Mouse (Mus musculus): Measurements from ENCODE around the gene Ets1.

The Ets1 gene

DNA sequence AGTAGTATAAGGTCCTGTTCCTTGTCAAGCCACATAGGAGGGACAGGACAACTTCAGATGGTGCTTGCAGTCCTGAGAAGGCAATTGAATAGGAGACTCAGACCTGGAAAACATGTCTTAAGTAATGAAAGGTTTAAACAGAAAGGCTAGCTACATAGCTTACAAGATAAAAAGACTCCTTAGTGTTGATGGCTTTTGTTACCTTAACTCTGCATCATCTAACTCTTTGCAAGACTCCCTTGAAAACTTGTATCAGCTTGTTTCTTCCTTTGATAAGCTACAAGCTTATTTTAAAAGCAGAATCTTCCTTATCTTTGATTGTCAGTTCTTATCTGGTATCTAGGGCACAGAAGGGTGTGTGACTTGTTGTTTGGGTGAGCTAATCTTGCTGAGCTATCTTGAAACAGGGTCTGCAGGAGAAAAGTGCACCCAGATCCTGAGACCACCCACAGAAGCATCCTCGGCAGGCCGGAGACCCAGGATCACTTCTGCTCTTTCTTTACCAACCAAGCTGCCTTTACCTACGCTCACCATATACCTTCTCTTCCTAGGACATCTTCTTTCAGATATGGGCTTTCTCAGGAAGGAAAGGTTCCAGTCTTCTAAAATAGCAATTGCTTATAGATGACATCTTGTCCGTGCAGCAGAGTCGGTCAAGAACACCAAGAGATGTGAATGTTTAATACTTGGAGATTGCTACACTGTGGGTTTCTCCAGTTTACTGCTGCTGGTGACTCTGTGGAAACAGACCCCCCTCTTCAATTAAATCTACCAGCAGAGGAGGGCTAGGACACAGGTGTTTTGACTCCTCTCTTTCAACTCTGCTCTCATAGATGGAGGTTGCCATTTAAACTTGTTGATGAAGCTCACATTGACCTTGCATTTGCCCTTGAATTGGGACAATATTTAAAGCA is 19.2 kb upstream of the Ets1 start:
- DNase-seq (ENCODE audit: low read depth, low spot score): peak; percentile 49

DNA sequence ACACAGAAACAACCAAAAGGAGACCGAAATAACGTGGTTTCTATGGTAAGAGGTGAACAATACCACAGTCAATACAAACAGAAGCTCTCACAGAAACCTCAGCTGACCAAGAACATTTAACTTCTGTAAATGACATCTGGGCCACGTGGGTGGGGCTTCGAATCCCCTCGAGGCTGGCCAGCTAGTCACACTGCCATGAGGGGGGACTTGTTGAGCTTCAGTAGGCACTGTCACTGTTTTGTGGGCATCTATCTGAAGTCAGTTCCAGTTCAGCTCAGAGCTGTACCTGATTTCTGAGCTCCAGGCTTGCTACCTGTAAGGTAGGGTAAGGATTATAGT is 18.6 kb upstream of the Ets1 start:
- DNase-seq (ENCODE audit: low read depth, low spot score): no peak

DNA sequence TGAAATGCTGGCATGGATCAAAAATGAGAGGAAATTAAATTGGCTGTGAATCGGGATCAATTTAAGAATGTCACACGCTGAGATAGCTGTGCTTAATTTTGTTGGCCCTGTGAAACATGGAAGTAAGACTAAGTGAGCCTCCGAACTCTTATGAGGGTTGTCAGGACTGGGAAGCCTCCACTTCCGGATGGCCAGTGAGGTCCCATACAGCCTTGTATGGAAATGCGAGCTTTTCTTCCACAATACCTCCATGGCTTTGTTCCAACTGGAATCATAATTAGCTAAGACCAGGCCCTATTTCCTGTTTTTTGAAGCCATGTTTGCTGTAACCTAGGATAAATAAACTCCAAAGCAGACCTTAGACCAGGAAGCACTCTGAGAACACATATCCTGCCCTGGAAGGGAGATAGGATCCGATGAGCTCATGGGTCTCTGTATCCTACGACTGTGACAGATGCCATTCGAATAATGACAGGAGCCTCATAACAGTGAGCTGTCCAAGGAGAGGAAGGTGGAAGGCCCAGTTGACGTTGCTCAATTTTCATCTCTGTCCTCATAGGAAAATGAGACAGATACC is 17.4 kb upstream of the Ets1 start:
- DNase-seq (ENCODE audit: low read depth, low spot score): no peak

DNA sequence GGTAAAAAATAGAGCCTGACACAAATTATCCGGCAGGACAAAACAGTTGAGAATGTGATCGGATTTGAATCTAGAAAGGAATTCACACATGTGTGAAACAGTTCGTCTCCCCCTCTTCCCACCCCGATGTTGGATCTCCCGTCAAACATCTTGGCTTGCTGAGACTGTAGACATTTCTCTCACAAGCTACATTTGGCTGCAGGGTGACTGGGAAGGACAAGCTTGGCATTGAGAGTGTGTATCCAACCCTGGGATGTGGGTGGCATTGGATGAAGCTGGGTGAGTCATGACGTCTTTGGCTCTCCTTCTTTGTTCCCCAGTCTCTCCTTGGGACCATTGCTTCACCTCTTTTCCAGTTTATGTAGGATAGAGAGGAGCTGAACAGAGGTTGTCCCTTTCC is 16.4 kb upstream of the Ets1 start:
- no peak for DNase-seq (ENCODE audit: low read depth, low spot score)

DNA sequence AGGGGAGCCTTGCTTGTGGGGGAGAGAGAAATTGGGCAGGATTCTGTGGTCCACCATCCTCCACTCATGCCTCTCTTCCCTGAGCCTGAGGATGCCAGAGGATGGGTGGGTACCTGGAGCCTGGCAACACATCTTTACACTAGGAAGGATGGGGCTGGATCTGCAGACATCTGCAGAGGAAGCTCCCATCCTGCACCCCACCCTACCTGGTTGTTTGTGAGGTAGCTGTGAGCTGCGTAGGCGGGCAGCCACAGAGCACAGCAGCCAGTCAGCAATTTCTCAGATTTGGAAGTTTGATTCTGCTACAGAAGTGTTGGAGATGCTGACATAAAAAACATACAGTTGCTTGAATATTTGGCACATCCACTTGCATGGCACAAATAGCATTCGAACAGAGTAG is 15.6 kb upstream of the Ets1 start:
- DNase-seq (ENCODE audit: low read depth, low spot score): peak; percentile 84

DNA sequence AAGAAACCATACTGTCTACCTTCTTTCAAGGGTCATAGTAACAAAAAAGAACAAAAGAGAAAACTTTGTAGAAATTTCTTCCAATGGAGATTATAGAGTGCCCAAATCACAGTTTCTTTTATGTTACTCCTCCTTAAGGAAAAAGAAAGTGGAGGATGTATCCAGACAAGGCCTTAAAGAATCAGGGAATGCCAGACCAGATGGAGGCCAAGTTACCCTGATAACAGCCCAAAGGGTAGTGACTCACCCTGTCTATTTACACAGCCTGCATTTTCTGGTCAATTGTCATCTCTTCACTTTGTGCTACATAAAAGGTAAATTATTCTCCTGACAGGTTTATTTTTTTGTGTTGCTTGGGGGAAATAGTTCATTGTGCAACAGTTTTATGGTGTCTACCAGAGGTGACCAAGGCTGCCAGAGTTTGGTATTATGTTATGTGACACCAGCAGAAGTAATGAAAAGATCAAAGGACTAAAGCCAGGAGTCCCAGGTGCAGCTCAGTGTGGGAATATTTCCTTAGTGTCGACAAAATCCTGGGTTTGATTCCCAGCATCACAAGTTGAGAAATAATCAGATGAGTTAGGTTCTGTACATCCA is 6.5 kb upstream of the Ets1 start:
- DNase-seq (ENCODE audit: low read depth, low spot score): no peak

DNA sequence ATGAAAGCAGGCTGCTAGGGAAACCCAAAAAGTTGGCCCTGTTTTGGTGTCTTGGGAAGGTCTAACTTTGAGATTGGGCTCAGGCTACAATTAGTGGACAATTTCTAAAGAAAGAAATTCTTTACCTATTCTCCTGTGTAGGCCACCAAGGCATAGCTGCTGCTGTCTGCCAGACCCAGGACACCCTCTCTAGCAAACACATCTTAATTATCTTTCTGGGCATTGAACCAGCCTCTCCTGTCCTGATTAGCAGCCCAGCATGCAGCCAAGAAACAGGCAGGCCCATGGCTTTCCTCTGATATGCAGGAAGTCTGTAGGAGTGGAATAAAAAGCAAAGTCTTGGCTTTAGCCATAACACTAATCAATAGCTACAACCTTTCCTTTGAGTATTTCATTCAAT is 4.7 kb upstream of the Ets1 start:
- no peak for DNase-seq (ENCODE audit: low read depth, low spot score)

DNA sequence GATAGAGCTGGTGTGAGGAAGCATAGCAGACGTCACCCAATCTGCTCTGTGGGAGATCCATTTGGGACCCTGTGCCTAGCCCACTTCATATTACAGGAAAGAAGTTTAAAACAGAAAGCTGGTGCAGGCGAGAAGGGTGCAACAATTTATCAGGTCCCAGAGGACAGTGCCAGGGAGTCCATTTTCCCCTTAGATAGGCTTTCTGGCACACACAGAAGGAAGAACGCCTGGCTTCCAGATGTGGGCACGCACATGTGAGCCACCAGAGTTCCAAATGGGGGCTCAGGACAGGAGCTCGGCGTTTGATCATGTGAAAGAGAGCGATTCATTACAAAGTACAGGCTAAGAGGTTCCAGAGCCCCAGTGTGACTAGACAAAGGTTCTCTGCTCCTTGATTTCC is 3.8 kb upstream of the Ets1 start:
- DNase-seq (ENCODE audit: low read depth, low spot score): no peak

DNA sequence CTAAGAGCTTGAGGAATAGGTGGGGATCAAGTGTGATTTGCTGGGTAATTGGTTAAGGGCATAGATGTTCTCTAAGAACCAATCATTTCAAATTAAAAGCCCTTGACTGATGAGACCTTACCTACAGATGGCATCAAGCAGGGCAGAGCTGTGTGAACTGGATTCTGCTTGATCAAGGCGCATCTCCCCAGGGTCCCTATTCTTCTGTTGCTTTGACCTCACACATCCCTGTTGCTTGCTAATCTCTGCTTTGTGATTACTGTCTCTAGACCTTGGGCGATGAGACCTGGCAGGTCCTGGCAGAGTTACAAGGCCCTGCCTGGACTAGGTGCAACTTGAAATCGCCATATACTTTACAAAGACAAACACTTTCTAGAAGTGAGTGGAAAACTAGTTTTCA is 9.0 kb downstream of the Ets1 start:
- no peak for DNase-seq (ENCODE audit: low read depth, low spot score)

DNA sequence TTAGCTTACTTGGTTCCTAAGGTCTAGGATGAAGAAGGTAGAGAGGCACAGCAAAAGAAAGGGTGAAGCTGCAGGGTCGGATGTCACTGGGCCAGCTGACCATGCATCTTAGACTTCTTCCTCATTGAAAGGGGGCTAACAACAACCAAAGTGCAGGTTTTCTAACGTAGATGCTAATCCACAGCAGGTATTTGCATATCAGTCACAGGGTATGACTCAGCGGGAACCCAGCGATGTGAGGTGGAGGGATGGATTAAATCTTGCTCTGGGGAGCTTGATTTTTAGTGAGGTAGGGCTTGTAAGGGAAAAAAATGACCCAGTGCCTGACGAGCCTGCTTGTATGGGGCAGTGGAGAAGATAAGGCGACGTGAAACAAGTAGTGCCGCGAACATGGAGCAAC is 9.5 kb downstream of the Ets1 start:
- DNase-seq (ENCODE audit: low read depth, low spot score): no peak

DNA sequence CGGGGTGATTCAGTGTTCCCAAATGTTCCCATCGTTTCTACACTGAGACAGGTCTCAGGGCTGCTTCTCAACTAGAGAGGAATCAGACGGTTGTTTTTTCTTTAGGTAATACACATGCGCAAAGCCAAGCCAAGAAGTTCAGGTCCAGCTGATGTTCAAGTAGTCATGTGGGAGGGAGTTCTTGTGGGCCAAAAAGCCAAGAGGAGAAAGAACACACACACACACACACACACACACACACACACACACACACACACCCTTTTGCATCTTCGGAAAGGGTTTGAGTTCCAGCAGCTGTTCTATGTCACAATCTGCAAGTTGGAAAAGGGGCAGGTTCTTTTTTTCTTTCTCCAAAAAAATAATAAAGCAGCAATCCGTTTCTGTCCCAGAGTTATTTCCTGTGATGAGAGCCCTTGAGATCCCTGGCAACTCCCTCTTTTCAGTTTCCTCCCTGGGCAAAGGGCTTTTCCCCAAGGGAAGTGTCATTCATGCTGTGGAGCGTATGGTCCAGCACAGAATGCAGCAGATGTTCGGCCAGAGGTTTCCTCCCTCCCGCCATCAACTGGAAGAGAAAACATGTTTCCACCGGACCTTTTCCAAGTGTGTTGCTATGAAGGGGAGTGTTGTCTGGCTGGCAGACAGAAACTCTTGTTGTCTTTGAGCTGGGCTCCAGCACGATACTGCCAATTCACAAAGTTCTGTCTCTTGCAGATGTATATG is 10.7 kb downstream of the Ets1 start:
- DNase-seq (ENCODE audit: low read depth, low spot score): no peak

DNA sequence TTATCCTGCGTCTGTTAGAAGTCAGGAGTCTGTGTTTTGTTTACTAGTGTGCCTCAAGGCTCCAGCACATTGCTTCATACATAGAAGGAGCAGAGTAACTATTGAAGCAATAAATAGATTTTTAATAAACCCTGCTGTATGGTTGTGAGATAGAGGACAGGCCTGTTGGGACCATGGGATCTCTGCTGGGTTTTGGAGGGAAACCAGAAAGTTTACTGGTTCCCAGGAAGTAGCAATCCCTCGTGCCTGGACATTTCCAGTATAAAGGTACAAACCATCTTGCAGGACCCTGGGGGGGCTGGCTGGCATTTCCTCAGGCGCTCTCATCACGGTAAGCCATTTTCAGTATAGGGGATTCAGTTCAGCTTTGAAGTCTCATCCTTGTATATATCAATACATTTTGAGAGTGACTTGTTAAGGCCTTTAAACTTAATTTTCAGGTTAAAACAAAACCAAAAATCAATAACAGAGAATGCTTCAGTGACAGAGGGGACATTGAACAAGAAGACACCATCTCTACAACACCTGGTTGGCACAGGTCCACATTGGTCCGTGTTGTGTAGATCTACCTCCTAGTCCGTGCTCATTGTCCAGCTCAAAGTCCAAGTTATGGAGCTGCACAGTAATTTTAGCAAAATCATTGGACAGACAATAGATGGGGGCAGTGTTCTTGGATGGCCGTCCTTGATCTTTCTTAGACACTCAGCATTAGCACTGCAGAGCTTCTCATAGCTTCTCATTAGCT is 11.7 kb downstream of the Ets1 start:
- DNase-seq (ENCODE audit: low read depth, low spot score): no peak

DNA sequence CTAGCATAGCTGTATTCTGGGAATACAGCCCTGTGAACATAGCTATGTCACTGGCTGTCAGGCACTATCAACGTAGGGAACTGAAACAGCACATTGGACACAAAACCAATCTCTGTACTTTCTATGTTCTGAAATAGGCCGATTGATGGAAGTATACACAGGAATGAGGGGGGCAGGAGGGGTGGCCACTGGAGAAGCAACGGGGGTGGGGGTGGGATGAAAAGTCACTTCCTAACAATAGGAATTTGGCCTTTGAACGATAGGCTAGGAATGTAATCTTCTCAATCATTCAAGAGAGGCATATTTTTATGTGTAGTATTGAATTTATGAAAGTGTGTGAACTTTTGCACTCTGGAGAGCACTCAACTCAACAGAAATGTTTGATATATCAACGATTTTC is 12.3 kb downstream of the Ets1 start:
- DNase-seq (ENCODE audit: low read depth, low spot score): no peak

DNA sequence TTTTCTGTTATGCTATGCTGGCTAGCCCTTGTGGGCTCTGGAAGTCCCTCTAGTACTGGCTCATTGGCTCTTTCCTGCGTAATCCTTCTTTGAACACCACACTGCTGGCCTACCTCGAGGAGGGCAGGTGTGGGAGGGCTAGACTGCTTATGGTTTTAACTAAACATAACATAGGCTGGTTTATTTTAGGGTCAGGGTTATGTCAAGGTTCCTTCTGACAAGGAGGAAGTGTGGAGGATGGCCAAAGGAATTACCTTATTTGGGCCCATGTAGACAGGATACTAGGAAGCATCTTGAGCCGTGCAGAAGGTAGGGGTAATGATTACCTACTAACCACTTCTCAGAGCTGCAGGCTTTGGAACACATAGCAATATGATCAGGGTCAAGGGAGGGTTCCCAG is 14.7 kb downstream of the Ets1 start:
- DNase-seq (ENCODE audit: low read depth, low spot score): no peak

DNA sequence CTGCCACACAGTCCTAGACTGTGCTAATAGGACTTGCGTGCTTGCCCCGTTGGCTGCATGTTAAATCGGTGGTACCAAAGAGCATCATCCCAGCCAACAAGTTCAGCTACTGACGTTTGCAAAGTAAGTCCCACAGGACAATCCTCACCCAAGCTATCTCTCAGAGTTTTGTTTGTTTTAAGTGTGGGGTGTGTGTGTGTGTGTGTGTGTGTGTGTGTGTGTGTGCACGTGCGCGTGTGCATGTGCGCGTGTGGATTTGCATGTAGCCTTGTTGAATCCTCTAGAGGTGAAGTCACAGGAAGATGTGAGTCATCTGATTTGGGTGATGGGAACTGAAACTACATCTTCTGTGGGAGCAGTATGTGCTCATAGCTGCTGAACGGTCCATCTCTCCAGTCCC is 16.1 kb downstream of the Ets1 start:
- DNase-seq (ENCODE audit: low read depth, low spot score): peak; percentile 85

DNA sequence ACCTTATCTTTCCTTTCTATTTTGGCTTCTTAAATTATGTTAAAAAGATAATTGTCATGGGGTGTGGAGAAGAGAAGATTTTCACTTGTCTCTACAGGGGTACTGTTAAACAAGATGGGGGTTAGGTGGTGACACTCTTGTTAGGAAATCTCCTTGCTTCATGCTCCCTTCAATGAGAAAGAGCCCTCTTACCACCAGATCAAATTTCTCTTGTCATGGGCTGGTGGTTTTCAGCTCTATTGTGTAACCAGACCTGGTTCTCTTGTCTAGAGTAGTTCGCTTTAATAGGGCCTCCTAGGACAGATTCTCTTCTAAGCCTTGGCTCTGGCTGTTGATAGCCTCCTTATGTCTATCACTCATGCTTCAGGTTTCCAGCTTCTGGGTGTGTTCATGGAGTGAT is 18.3 kb downstream of the Ets1 start:
- DNase-seq (ENCODE audit: low read depth, low spot score): no peak

DNA sequence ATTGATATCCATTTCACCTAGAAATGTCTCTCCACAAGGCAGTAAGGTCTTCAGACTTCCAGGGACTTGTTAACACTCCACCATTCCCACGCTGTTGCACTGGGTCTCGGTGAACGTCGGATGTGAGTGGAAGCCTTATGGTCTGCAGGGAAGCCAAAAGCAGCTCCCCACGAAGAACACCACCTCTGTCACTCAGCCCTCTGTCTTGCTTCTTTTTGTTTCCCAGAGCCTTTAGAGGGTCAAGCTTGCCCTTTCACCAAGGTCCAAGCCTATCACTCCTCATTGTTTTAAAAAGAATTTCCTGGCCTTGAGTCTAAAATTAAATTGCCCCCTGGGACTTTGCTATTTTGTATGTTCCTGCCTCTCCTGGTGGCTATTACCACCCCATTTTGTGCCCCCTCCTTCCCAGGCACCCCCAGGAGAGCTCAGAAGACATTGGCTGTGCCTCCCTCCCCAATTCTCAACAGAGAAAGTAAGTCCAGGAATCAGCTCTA is 20.4 kb downstream of the Ets1 start:
- DNase-seq (ENCODE audit: low read depth, low spot score): no peak

DNA sequence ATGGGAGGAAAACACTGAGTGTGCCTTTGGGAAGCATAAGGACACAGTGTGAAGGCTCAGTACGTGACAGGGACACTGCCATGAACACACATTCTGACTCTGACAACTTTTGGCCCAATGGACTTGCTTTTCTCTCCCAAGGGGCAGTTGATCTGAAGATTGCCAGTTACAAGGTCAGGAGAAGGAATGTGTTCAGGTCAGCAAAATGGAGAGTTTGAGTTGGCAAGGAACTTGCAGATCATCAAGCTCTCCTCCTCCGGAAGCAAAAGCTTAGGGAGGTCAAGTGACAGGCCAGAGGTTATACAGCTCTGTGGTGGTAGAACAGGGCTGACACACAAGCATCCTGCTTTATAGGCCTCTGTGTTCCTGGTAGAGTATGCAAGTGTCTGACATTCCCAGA is 21.1 kb downstream of the Ets1 start:
- no peak for DNase-seq (ENCODE audit: low read depth, low spot score)

DNA sequence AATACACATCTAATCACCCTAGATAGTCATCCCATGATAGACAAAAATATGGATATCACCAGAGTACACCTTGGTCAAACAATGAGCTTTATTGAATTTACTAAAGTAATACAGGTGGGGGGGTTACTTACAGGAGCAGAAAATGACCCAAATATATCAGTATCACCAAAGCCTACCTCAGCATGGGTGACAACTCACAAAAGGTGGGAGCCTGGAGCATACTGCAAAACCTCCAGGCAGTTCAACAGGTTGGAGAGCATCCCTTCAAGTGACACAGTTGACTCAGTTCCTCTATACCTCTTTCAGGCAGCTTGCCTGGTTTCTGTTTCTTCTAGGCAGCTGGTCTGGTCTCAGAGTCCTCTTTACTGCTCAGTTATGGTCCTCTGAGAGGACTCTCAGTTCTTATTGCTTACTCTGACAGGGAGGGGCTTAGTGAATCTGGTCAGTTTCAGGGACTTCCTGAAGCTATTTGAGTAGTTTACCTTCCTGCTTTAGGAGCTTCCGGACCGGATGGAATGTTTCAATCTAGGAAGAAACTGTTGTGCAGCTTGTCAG is 24.5 kb downstream of the Ets1 start:
- peak; percentile 36 for DNase-seq (ENCODE audit: low read depth, low spot score)

DNA sequence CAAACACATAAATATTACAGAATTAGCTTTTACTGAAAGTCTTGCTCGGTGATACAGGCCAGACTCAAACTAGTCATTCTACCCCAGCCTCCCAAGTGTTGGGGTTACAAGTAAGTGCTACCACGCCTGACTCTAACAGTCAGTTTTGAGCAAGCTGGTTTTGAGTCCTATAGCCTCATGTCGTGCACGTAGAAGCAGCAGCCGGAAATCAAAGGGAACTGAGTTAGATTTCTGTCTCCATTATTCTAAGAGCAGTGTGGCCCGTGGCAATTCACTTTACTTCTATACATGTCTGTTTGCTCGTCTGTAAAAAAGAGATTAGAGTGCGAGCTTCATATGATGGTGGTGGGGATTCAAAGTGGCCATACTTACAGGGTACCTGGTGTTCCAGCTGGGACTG is 25.1 kb downstream of the Ets1 start:
- DNase-seq (ENCODE audit: low read depth, low spot score): peak; percentile 58

DNA sequence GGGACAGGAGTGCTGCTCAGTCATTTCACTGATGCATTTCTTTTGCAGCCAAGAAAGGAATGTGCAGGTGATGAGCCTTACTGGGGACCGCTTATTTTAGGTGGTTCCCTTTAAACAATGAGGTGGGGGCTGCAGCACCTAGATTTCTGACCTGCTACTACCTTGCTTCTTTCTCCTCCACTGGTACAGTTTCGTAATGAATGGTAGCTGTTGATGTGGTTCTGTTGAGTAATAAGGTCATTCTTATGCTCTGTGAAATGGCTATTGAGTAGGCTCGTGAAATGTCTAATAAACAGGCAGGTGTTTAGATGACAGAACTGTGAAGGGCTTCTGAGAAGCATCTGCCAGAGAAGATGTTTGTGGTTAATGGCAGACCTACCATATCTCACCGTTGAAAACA is 25.5 kb downstream of the Ets1 start:
- DNase-seq (ENCODE audit: low read depth, low spot score): peak; percentile 72

All from CD4-positive helper T cell, adult 2 months (primary cell).